Mouse (Mus musculus) heart, adult 8-10 months (tissue): ENCODE data around the gene Desi2. TPM values are rescaled to one million over a fixed set of nuclear protein-coding genes. Genes with fewer than 3 reads are reported as not detected.
"Not testable (repeated sequence)": the region's sequence is repeated elsewhere in the genome, so short reads cannot be mapped to it uniquely, and the experiment has no call there.

Source experiments
- DNase-seq: peaks from one replicate; pipeline ENCODE4 v3.0.0; 2022; ENCODE audit warnings: low spot score
- total RNA-seq, 4 experiments: library from RNA; stranded (reverse); gene quantifications; 2 replicates each; pipeline ENCODE4 v1.2.4; 2022

Desi2 gene
- total RNA-seq, 4 experiments from 2014 or later, result 13.4 to 17.3 (median 16.6) TPM

DNA sequence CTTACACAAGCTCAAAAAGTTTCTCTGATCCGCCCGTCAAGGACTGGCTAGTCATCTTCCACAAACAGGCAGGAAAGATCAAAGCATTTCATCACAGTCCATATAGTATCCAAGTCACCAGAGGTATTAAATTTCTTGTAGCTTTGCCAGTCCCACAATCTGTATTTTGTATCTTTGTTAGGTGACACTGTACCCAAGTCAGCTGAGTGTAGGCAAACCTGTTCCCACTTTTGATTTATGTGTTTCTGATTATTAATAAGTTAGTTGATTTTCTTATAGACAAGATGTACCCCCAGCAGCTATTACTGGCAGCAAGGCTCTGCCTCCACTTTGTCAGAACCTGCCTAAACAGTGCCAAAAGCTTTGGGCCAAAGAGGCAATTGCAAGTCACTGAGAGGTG, 71.6 kb downstream of the Desi2 start:
- DNase-seq, result no peak

DNA sequence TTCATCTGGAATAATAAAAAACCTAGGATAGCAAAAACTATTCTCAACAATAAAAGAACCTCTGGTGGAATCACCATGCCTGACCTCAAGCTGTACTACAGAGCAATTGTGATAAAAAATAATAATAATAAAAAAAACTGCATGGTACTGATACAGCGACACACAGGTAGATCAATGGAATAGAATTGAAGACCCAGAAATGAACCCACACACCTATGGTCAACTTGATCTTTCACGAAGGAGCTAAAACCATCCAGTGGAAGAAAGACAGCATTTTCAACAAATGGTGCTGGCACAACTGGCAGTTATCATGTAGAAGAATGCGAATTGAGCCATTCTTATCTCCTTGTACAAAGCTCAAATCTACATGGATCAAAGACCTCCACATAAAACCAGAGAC, 78.2 kb downstream of the Desi2 start:
- not testable (repeated sequence) for DNase-seq

DNA sequence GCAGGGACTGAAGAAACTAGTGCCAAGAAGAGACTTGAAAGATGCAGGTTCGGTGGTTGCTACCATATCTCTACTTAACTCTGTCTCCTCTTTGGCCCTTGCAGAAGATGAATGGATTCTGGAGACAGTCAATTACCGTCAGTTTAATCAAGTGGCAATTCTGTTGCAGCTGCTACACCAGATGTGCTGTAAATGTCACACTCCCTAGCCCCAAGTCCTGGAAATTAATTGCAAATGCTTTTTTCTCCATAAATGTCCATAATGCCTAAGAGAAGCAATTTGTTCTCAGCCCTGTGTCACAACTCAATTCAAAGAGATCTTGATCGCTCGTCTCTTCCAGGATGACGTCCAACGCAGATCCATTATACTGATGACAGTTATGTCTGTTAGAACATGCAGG, 83.4 kb downstream of the Desi2 start:
- DNase-seq, result no peak

DNA sequence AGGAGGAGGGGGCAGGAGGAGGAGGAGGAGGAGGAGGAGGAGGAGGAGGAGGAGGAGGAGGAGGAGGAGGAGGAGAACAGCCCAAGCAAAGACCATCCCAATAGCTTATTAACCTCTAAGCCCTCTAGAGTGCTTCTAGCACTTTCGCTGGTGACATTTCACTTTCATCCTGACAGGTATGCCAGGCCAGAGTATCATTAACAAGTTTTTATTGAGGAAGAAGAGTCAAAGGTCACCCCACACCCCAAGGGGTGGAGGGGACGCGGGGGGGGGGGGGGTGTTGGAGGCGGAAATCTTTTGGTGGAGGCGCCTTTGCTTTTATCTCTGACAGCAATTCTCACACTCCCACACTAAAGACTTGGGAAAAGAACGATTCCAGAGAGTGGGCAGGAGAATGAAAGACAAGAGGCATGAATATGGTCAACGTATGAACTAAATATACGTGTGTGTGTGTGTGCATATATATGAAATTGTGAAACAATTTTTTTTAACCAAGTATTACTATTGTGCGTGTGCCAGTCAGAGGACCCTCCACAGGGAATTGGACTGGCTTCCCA, 88.0 kb downstream of the Desi2 start:
- DNase-seq, result no peak

DNA sequence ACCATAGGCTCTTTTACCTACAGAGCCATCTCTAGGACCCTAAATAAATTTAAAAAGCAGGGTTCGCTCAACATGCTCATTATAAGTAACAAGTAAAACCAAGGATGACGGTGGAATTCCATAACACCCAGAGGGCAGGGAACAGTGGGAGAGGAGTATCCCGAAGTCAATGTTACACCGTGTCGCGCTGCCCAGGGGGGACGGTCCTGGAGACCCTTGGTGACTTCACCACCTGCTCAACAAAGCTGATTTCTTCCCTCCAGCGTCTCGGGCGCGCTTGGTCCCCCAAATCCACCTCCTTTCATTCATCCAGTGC, 88.5 kb downstream of the Desi2 start:
- DNase-seq, result no peak

DNA sequence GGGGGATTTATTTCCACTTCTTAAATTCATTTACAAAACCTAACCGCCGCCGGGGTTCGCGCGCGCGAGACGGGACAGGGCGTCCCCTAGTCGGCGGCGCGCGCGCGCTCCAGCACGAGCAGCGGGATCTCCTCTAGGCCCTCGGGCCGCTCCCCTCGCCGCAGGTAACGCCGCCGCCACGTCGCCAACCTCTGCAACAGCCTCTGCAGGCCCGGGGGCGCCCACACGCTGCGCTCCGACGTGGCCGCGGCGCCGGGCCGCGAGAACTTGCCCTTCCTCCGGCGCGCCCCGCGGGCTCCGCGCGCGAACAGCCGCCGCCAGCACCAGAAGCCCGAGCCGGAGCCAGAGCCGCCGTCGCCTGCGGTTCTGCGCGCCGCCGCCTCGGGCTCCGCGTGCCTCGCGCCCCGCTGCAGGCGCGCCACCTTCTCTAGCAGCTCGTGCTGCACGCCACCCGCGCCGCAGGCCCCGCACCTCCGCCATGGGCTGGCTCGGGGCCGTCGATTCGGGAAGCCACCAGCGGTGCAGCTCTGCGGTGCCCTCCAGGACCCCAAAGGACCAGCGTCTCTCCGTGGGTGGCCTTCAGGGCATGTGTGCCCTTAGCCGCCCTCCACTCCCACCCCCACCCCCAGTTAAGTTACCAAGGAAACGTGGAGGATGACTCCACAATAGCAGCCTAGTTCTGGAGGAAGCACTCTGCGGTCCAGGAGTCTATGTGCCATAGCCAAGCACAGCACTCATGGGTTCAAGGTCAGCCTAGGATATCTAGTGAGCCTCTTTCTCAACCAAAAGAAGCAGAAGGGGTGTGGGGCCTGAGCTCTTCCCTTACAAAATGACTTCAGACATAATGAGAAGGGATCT, 89.1 kb downstream of the Desi2 start:
- DNase-seq, result no peak

DNA sequence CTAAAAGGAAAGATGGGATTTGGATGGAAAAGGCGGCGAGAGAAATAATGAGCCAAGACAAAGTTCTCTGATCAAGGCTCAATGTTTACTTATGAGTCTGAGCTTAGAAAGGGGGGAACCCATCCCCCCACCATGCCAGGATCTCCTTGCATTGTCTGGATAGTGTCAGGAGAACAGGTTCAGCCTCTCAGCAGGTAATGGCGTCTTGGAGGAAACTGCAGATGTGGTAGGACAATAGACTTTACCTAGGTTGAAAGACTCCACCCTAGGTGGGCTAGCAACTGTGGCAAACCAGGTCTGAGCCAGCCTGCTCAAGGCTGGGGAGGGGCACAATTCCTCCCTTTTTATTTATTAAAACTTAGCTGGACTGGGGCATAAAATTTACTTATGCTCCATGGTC, 96.1 kb downstream of the Desi2 start:
- not testable (repeated sequence) for DNase-seq

DNA sequence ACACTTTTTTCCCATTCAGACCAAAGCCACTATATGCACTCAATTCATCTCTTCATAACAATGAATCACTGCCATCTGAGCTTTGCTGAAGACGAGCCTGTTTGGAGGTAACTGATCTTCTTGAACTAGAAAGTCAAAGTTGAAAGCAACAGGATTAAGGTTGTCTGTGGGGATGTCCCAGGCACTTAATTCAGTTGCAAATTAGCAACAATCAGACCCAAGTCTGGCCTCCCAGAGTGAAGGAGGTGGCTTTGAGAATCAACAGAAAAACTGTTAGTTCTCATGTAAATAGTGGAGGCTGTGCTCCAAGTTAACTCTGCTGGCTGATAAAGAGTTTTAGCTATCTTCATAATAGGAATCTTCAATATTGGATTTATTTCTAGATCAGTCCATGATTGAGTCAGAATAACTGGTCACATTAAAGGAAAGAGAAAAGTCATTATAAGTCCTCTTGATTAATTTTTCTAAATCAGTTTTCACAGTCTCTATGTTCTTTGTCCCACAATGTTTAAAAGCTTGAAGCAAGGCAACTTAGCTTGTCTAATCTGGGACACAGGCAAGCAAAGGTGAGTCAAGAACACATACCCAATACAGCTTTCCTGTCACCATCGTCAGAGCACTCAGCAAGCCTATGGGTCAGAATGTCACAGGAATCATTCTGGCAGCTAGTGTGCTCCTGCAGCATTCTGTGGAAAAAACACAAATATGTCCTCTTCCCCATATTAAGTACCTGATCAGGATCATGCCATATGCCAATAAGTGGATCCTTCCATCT, 96.9 kb downstream of the Desi2 start:
- no peak for DNase-seq

DNA sequence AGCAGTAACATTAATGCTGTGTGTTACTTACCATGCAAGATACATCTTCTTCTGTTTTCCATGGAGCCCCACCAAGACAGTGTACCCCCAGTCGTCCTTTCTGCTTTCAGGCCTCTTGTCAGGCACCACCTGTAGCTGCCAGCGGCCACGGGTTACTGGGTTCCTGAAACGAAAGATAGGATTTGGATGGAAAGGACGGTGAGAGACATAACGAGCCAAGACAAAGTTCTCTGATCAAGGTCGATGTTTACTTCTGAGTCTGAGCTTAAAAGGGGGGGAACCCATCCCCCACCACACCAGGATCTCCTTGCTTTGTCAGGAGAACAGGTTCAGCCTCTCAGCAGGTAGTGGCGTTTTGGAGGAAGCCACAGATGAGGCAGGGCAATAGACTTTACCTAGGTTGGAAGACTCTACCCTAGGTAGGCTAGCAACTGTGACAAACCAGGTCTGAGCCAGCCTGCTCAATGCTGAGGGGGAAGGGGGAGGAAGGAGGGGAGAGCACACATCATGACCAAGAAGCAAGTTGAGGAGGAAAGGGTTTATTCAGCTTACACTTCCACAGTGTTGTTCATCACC, 100.5 kb downstream of the Desi2 start:
- DNase-seq, result no peak

DNA sequence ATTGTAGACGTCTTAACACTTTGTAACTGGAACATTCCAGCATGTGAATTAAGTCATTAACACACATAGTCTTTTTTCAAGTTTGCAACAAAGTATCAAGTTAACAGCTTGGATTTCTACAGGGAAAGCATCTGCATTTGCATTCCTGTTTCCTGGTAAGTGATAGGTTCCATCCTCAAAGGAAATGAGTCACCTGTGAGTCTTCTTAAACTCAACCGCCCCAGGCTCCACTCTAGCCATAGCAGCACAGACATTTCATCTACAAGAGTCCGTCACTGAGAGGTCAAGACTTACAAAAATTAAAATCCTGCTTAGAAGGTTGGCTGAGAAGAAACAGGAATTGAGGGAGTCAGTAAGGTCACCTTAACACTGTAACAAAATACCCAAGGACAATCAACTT, 104.5 kb downstream of the Desi2 start:
- DNase-seq, result no peak

DNA sequence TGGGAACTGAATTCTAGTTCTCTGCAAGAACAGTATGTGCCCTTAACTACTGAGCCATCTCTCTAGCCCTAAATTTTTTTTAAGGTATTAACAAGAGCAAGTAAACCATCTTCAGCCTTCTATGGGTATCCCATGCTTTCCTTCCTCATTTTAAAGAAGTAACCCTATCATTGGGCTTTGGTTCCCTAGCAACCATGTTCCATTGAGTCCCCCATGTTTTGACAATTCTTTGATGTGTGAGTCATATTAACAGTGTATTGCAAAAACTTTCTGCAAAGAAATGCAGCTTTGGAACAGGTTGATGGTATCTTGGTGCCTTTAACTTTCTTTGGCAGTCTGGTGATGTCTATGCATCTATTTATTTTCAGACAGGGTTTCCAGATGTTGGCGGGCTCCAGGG, 106.8 kb downstream of the Desi2 start:
- no peak for DNase-seq

DNA sequence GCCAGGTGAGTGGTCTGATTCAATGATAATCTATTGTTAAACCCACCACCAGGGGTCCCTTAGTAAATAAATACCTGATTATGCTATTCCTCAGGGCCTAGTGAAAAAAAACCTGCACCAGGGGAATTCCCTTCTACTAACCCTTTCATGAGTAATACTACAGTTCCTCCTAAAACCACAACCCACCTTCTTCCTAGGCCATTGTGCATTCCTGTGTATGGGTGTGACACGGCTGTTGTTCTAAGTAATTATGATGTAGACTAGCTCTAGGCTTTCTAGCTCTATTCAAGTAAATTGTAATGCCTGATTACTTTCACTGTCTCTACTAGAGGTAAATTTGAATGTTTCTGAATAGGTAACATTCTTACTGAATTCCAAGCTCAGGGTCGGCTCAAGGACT, 114.0 kb downstream of the Desi2 start:
- DNase-seq, result not testable (repeated sequence)

DNA sequence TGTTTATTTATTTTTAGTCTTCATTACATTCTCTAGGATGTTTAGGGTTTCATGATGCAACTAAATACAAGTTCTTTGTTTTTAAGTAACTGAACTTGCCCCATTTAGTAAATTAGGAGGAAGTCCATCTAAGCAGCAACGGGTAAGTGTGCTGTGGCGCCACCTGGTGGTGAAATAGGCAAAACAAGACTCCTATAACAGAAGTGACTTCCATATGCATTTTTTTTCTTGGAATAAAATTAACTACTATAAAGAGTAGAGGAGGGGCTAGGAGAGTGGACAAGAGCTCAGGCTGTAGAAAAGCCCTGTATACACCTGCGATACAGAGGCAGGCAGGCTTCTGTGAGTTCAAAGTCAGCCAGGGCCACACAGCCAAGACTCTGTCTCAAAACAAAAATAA, 116.2 kb downstream of the Desi2 start:
- peak; percentile 68 for DNase-seq

Other genes with a start within 250 kb of the Desi2 start
- gene Catspere2, start 204.0 kb upstream of the Desi2 start, total RNA-seq, result under 1 TPM in 3 of 4 experiments, not detected in 1; 0.11 to 0.28 (median 0.12) TPM
- 100 to 1,000 TPM in 2 of 4 experiments, 10 to 100 TPM in 2; 90.6 to 125 (median 103) TPM for gene Cox20, start 131.7 kb downstream of the Desi2 start, total RNA-seq
- 100 to 1,000 TPM; 147 to 166 (median 155) TPM for gene Hnrnpu, start 150.4 kb downstream of the Desi2 start, total RNA-seq
- gene Efcab2, start 218.7 kb downstream of the Desi2 start, total RNA-seq, result 100 to 1,000 TPM; 103 to 117 (median 111) TPM